Mouse (Mus musculus) Patski (cell line): ENCODE measurements at regions not wholly inside any gene's neighbourhood (a gene's known extent, or its start where the extent isn't known, plus 50 kb on each side); places are given as distances from the start of the nearest gene placed in this dataset.

ENCODE experiments used
- ATAC-seq: fragments of 100-300 bp; one replicate; pipeline ENCODE4 v1.8.0; 2021
- CTCF ChIA-PET: fragments of 350-600 bp; sonication (Branson Sonifier 250); formaldehyde crosslinking; loops from one replicate; lab custom pipeline; 2022; ENCODE audit warnings: inconsistent platforms; lab: Charles Lee
- POLR2A ChIA-PET: fragments of 350-600 bp; sonication (Branson Sonifier 250); formaldehyde crosslinking; loops from one replicate; lab custom pipeline; 2022; ENCODE audit warnings: antibody characterized with exemption, inconsistent platforms; lab: Charles Lee
- DNase-seq: peaks from one replicate; pipeline ENCODE4 v3.0.0-alpha.2; 2011; ENCODE audit warnings: low read depth, low spot score
- H3K27me3 ChIP-seq: fragments of 371-371 bp; one replicate; pipeline ENCODE4 v1.5.1; 2021
- CTCF ChIP-seq: fragments of 100-300 bp; IDR thresholded peaks from one replicate; pipeline ENCODE4 v1.5.1; 2021
- in situ Hi-C: fragments of 300-500 bp; cut with MboI; formaldehyde crosslinking; loops from 3 replicates; pipeline ENCODE4 v1.11.1; 2018; ENCODE audit warnings: low pct_unique_long_range_greater_than_20kb, mixed read lengths

DNA sequence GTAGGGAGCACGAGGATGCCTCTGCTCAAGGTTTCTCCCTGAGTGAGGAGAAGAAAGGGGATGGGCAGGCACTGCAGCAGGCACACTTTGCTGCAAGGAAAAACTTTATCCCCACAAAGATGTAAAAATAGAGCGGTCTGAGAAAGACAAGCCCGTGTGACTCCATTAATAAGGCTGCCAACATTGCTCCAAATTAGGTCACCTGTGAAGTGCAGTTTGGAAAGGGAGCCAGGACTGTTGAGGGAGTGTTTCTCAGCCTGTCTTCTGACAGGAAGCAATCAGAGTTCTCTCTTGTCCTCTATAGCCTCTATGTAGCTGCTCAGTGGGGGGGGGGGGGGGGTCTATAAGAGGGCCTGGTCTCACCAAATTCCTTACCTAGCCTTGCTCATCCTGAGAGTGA, 51.0 kb downstream of the Gm10234 start:
- in situ Hi-C loops = no loop called here
- H3K27me3 ChIP-seq = peaks cover 15% of the 10 kb centered on the region
- ChIA-PET CTCF (no interaction called here), POLR2A (no interaction called here)
- DNase-seq = no peak
- ATAC-seq = no peak
- no peak for TF ChIP-seq CTCF

DNA sequence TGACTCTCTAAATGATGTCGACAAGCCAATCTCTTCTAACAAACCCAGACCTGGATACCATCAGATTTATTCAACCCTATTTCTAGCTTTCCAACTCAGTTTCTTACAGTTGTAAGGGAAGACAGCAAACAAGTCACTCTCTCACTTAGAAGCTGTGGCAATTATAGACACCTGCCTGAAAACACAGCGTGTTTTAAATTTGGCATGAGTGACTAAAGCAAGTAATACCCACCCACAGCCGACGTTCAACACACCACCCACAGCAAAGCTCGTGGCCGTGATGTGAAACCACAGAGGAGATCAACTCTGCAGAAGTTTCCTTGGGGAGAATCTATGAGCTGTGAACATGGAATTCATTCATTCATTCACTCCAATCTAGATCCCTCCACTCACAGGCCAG, 52.4 kb downstream of the Gm10234 start:
- ChIA-PET POLR2A (no interaction called here), CTCF (no interaction called here)
- in situ Hi-C loops = no loop called here
- DNase-seq = no peak
- H3K27me3 ChIP-seq = peaks cover 18% of the 10 kb centered on the region
- TF ChIP-seq CTCF = no peak
- no peak for ATAC-seq

DNA sequence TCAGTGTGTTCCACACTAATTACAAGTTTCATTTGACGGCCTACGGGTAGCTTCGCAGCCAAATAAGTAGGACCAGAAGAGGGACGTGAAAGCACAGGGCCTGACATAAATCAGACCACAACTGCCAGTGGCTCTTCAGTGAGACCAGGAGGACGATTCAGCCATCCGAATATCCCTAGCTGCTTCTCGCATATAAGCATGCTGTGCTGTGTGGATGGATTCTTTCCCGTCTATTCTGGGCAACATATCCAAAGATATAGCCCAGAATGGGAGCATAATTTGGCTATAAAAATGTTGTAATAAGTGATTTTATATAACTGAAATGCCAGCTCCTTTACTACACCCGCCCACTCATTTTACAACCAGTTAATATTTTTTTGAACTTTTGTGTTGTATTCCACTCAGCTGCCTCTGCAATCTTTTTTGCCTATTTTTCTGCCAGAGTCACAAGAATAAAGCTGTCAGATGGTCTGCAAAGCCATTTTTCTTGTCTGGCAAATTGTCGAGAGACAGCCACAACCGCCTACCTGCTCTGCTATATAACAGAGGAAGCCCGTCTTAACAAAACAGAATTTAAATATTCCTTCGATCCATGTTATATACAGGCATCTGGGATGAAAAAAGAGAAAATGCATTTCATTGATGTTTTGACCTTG, 55.8 kb downstream of the Gm10234 start:
- no peak for TF ChIP-seq CTCF
- H3K27me3 ChIP-seq = peaks cover 19% of the 10 kb centered on the region
- ChIA-PET POLR2A (no interaction called here), CTCF (interaction anchor here (0.6 to 1.3 kb wide), 2 partner anchors 11 to 98 kb away, joined by 3 read pairs; no protein-coding TSS in a partner anchor)
- DNase-seq (no peak), ATAC-seq (no peak)
- in situ Hi-C loops = no loop called here

DNA sequence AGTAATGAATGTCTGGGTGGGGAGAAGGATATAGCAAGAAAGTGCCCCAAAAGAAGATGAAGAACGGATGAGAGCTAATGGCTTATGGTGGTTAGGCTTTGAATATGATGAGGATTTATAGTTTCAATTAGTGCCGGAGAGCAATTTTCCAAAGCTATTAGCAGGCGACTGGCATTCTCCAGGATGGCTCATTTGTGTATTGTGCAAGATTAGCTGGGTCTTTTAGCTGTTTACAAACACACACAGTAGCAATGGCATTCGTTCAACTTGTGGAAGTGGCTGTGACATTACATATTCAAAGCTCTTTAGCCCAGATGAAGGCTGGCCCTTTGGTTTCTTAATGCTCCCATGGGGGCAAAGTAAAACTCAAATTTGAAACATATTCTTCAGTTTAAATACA, 56.4 kb downstream of the Gm10234 start:
- no peak for TF ChIP-seq CTCF
- CTCF ChIA-PET = interaction anchor here (0.6 to 1.3 kb wide), 2 partner anchors 10 to 98 kb away, joined by 3 read pairs; no protein-coding TSS in a partner anchor
- POLR2A ChIA-PET = no interaction called here
- DNase-seq (no peak), ATAC-seq (no peak)
- H3K27me3 ChIP-seq = peaks cover 24% of the 10 kb centered on the region
- in situ Hi-C loops = no loop called here
